Mouse (Mus musculus) lung, postnatal 4 days (tissue): Measurements from ENCODE around the gene Ube2f.

ENCODE experiments used
- DNase-seq, 2 experiments: peaks; one replicate each; pipeline ENCODE4 v3.0.0; 2021

Ube2f gene

DNA sequence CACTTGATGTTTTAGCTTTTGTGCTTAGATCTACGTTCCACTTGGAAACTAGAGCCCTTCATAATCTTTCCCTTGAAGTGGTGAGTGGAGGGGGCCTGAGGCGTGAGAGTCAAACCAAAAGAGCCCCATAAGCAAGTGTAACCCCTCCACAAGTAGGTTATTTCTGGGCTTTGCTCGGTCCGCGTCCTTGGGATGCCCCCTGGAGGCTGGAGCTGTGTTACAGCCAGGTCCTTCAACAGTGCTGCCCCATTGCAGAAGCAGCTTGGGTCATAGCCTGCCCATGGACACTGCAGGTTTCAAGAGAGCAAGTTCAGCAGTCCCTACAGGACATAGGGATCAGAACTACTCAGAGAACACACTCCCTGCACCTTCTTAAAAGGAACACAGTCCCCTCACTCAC lies 11.0 kb upstream of the Ube2f start:
- DNase-seq = peak; percentile 70 to 78

DNA sequence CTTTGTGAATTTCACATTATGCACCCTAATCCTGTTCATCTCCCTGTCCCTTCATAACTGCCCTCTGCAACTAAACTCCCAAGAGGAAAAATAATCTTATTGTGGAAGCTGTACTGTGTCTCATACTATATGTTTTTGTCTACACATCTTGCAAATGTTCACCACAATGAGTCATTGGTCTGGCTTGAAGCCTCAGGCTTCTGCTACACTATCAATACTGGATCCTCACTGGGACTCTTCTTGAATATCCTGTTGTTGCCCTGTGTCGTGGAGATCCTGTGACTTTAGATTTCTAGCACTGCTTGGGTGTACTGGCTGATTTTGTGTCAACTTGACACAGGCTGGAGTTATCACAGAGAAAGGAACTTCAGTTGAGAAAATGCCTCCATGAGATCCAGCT lies 10.3 kb upstream of the Ube2f start:
- DNase-seq = no peak

DNA sequence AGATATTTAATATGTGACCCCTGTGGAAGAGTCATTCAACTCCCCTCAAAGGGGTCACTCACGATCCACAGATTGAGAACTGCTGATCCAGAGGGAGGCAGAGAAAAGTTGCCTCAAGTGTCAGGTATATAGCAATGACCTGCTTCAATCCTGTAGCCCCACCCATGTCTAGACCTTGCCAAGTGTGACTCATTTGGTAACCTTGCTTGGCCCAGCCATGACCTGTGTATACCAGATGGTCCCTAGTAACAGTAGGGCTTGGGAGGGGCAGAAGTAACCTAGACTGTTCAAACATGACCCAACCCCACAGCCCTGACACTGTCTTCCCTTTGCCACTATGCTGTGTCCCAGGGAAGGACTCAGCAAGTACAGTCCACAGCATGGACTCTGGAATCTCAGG lies 9.4 kb upstream of the Ube2f start:
- DNase-seq = no peak

DNA sequence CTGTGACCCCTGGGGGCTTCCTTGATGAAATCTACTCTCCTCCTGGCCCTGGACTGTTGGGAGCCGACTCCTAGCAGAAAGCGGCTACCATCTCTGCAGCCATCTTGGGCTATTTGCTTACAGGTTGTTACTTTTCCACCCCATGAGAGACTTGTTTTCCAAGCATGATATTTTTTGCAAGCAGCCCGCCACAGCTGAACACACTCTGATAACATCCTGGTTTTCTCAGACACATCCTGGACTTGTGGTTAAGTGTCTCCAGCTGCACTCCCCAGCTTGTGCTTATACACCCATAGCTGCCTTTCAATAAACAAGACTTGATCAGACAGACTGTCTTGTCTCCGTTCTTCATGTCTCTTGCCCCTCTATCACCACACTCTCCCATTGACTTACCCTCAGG lies 8.9 kb upstream of the Ube2f start:
- no peak for DNase-seq

DNA sequence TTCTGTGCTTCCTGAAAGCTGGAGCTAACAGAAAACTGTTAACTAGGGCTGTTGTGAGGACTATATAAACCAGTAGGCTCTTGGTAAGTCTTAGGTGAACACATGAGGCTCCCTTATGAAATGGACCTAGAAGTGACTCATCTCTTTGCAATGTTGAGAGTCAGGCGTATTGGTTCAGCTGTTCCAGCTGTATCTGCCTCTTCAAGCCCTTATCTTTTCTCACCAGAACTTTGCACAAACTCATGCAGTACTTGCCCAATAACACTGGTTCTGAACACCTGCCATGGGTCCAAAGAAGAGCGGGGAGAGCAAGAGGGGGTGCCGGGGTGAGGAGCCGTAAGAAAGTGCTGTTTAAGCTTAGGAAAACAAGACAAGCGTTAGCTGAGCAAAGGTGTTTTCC lies 1.9 kb upstream of the Ube2f start:
- DNase-seq = no peak

DNA sequence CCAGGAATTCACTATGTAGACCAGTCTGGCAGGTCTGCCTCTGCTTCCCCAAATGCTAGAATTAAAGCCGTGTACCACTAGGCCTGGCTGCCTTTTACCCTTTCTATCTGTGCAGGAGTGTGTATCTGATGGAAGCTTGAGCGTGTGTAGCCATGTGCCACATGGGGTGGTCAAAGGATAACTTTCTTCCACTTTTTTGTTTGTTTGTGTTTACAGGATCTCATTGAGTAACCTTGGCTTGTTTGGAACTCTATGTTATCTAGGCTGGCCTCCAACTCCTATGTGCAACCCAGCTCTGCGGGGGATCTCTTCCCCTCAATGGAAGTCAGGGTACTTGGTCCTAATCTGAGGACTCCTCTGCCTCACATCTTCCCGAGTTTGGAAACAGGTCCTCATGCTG lies 1.1 kb upstream of the Ube2f start:
- no peak for DNase-seq

DNA sequence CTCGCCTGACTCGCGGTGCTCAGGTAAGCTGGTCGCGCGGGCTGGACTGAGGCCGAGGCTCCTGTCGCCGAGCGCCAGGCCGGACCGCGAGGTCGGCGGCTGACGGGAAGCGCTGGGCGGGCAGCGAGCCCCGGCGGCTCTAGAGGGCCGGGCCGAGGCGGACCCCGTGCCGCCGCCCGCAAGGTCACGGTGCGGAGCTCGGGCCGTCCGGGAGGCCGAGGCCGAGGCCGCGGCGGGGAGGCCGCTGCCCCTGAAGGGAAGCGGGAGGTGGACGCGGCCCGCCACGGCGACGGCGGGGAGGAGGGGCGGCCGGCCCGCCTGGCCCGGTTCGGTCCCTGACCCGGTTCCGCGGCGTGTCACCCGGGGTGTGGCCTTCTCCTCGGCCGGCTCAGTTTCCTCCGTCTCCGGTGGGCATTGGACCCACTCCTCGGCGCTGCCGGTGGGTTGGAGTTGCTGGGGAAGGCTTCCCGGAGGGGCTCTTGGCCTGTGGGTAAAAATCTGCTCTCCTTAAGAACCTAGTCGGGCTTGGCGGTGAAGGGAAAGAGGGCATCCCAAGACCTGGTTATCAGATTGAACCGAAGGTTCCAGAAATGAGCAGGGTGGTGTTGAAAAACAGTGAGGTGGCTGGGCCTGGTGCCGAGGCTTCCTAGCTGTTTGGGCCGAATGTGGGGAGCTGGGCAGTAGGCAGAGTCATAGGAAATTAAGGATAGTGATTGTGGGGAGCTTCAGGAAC lies 477 bp downstream of the Ube2f start:
- DNase-seq = peak in 1 of 2 experiments; percentile 43

DNA sequence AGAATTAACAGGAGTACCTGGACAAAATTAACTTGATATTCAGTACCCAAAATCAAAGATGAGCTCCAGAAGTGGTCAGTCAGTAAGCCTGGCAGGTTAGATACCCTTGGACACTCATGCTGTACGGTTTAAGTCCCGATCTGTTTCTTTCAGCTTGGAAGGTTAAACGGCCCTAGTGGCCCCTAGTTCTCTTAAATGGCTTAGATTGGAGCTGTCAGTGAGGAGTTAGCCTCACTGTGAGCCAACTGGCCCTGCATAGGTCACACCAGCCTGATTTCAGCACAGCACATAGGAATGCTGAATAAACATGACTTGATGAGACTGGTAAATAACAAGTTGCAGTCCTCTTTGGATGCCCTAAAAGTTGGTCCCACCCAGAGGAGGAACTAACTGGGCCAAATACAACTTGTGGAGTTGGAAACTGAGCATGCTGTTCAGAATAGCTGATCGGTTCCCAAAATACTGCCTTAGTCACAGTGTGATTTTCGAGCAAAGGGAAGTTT lies 1.1 kb downstream of the Ube2f start:
- no peak for DNase-seq

DNA sequence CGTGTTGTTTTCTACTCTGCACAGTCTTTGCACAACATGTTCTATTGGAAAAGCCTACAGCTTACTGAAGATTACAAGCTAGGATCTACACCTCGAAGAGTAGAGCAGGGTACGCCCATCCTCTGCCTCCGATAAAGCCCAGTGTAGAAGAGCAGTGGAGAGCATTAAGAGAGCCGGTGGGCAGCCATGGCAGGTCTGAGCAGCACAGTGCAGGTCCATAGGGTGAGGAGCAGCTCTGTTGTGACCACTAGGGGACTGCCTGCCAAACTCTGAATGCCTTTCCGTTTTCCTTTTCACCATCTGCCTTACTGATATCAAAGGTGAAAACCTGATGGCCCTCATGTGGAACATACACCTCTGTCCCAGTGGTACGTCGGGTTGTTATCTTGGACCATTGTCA lies 1.8 kb downstream of the Ube2f start:
- DNase-seq = no peak

DNA sequence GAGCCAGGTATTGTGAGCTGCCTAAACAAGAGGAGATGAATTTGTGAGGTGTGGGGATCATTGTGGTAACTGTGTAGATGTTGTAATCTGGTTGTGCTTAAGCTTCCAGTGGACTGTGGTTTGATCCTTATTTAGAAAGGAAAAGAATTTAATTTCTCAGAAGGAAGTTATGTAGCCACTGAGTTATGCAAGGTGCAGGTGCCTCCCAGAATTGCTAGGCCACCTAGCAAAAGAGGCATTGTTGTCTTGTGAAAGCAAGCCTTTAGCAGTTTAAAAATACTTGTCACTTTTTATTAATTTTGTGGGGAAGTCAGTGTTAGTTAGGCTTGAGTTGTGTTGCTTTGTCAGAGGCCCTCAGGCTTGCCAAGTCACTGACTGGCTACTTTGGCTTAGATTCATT lies 7.8 kb downstream of the Ube2f start:
- no peak for DNase-seq

DNA sequence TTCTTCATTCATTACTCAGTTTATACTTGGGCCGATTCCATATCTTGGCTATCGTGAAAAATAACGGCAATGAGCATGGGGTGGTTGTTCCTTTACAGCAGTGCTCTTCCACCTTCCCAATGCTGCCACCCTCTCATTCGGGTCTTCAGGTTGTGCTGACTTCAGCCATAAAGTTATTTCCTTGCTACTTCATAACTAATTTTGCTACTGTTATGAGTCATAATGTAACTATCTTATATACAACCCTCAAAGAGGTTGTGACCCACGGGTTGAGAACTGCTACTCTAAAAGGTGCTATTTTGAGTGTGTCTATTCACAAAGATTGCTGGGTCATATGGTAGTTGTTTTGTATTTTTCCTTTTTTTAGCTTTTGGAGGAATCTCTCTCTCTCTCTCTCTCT lies 9.7 kb downstream of the Ube2f start:
- no peak for DNase-seq

DNA sequence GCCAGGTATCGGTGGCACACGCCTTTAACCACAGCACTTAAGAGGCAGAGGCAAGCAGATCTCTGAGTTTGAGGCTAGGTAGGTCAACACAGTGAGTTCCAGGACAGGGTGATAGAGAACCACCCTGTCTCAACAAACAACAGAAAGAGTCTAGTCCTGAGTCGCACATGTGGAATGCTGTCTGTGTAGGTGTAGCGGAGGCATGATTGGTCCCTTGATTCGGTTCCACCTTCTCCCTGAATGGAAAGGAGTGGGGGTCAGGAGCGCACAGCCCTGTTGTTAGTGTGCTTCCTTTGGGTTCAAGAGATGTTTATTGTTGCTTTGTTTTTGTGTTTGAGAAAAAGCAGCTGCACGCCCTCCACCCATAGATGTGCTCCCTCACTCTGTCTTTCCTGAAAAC lies 12.4 kb downstream of the Ube2f start:
- DNase-seq = no peak

DNA sequence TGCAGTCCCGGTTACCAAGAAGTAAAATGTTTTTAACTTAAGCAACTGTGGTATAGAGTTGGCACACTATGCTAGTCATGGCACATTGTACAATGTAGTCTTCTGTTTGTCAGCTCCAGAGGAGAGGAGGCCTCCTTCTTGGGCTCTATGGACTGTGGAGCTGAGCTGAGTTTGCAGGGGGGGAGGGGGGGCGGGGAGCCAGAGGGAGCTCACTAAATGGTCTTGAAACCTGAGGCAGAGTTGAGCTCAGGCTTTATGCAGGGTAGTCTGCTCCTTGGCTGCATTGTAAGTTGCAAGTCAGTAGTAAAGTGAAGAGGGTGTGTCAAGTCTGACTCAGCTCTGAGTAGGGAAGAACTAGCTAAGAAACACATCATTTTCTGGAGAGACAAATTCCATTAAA lies 22.2 kb downstream of the Ube2f start:
- no peak for DNase-seq

DNA sequence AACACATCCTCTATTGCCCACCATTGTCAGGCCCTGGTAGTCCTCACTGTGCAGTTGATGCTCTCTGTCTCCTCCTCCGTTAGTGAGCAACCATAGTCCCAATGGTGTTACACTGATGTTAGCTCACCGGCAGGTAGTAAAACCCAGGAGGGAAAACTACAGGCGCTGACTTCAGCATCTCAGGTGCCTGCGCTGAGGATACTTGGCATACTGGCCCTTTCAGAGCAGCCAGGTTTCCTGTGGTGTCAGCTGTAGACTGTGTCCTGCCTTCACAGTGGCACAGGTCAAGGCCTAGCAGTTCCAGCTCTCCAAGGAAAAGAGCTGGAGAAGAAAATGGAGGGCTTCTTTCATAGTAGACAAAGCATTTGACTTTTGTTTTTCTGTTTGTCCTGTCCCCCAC lies 26.5 kb downstream of the Ube2f start:
- DNase-seq = no peak

DNA sequence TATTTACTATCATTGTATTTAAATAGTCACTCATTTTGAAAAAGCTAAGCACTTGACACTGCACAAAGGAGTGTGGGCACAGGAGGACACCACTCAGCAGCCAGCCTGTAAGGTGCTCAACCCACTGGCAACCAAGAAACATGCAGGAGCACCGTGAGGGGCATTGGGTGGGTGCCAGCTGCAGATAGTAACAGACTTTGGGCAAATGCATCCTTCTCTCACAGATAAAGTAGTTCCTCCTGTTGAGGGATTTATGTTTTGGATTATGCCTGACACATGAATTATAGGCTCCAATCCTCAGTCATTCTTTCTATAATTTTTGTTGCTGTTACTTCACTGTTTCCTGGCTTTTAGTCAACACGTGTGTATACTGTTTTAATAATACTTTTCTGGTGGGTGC lies 27.4 kb downstream of the Ube2f start:
- DNase-seq = no peak

DNA sequence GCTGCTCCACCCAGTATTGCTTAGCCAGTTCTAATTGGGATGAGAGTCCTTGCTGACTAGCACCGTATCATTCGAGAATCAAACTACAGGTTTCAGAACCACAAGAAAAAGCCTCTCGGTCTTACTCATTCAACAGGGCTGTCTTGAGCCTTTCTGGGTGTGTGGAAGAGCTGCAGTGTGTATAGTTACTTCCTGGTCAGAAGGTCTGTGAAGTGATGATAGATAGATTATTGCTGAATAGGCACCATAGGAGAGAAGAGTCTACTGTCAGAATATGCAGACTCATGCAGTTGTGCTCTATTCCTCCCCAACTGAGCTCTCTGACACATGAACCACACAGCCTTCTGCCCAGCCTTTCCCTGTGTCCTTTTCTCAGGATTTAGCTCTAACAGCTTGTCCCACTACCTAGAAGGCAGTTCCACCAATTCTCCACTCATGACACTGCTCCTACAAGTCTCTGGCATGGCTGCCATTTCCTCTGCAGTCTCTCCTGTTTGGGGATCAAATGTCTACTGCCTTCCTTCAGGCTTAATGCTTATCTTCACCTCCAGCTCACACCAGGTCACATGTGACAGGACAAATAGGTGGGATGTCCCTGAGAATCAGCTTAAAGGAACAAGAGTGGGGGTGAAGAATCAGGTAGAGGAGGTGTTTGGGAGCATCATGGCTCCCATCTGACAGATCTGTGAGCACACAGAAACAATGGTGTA lies 28.5 kb downstream of the Ube2f start:
- DNase-seq = no peak

DNA sequence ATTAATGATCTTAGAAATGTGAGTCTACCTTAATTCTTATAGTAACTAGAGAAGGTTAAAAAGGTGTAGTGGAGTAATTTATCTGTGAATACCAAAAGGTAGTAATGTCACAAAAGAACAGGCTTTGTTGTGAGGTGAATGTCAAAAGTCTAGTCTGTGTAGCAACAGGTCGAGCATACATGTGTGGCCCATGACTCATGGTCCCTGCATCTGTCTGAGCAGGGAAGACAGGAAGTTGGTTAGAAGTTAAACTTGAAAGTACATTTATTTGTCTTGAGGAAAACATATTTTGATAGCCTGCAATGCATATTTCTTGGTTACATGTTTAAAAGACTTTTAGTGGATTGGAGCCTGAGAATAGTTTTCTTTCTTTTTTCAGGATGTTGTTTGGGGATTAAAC lies 29.0 kb downstream of the Ube2f start:
- DNase-seq = no peak

DNA sequence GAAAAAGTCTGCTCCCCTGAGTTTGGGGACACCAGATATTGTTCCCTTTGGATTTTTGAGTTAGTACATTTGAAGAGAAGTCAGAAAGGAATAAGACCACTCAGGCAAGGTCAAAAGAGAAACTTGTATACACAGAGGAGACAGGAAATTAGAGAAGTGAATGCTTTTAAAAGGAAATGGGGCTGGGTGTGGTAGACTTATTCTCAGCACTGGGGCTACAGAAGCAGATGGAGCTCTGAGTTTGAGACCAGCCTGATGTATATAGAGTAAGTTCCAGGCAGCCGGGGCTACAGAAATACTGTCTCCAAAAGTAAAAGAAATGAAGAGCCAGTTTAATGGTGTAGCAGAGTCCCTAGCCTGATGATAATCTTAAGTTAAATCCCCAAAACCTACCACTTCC lies 32.5 kb downstream of the Ube2f start:
- DNase-seq = no peak

DNA sequence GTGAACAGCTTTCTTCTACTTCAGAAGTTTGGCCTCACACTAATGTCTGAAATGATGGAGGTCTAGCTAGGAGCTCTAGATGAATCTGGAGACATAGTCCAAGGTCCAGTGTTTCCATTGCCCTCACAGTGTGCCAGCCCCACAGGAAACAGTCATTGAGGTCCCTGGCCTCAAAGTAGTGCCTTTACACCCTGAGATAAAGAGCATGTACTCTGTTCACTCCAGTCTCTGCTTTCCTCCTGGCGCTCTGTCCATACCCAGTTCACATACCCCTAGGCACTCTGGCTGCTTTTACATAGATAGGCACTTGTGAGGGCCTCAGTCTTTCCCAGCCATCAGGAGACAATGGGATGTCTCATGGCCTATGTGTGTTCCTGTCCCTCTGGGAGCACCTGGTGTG lies 39.3 kb downstream of the Ube2f start:
- DNase-seq = no peak

DNA sequence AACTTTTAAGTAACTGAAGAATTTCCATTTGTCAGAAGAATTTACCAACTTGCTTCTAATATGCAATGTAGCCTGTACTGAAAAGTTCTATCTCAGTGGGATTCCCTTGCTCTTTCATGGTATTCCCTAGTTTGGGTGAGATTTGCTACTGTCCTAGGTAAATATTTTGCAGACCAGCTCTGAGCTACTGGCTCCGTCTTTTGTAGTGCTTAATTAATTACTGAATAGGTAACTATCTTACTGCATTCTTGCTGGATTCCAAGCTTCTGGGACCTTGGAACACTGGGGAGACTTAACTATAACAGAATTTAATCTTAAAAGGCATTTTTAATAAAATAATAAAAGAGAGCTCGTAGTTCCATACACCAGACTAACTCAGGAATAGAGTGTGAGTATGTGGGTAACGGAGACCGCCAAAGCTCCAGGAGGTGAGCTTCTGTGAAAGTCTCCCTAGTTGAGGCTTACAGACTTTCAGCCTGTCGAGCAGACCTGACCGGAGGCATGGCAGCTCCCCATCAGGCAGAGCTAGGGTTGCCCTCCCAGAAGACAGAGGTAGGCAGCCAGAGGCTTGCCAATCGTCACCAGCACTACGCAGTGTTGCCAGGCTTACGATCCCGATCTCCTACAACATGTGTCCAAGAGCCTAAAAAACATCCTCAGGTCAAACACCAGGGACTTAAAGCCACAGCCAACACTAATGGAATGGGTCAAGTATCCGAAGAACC lies 42.2 kb downstream of the Ube2f start:
- DNase-seq = no peak

DNA sequence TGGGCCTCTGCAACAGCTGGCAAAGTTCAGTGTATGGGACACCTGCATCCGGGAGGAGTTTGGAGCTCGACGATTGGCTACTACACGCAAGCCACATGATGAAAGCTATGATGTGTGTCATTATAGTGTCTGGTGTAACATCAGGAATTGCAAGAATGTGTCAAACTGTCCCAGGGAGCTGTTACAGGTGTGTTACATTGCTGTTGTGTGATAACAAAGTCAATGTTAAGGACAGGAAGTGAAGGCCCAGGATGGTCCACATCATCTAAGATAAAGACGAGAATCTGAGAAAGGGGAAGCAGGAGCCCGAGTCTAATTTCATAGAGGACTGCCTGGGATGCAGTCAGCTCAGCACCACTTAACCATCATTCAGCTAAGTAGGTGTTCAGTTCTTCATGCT lies 45.4 kb downstream of the Ube2f start:
- DNase-seq = no peak

DNA sequence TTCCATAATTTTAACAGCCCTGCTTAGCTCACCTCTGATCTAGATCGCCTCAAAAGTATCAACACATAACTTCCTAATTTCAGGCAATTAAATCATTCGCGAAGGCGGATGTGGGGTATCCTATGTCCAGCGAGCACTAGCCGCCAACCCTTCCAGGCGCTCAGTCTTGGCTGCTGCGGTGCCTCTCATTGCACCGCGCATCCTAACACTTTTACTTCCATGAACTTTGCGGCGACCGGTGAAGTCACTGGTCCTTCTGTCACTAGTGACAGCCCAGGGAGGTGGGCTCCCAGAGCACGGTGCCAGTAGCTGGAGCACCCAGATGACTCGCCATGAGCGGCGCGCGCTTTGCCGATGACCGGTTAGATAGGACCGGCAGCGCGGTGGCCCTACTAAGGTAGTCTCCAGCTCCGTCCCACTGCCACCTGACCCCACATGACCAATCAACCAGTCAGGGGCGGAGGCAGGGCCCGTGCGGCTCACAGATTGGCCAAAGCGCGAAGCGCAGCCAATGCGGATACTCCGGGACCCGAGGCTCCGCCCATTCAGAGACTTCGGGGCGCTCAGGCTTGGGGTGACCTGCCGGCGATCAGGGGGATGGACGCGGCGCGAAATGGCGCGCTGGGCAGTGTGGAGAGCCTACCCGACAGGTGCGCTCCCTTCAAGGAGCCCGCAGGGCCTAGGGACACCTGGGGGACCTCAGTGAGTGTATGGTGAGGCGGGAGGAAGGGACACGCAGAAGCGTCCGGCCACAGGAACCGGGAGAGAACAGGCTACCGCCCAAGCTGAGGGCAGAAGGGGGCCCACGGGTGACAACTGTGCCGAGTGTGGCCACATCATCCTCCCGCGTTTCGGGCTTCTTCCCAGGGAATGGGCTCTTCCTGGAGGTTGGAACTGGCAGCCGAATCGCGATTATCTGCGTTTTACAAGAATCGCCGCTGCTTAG lies 48.0 kb downstream of the Ube2f start, which contains the start of gene Scly:
TSS of gene Scly (plus strand) at position 540 of the 946 bp plus-strand sequence.
- DNase-seq = peak; percentile 94 to 95
